ENCODE assay signal across 8 mouse cellular contexts in genomic region chr5:53590179-53590765, GRCm38 (mm10).
A peak's percentile ranks its signal among the peaks of the same experiment; 100 is the strongest.
DNase-seq lines count a peak whose midpoint lies in the region; ATAC-seq and TF ChIP-seq lines count a peak whose summit lies in the region.

No protein-coding gene starts in this region.

- in situ Hi-C loops in Patski (cut with MboI; ENCODE audit: low pct_unique_long_range_greater_than_20kb): loop anchor here (5.0 kb wide), 1 partner anchor 233 kb away; no protein-coding TSS in a partner anchor

- H3K9ac ChIP-seq in hindbrain, embryonic 13.5 days: peak overlapping the region; percentile 97

- H3K9me3 ChIP-seq in hindbrain, embryonic 13.5 days: no peaks in the 10 kb centered on the region

- H3K36me3 ChIP-seq in hindbrain, embryonic 13.5 days: no peaks in the 10 kb centered on the region

- ATAC-seq in Patski: peak; percentile 76
- peak; percentile 91 for ATAC-seq in hindbrain, embryonic 13.5 days (ENCODE audit: low FRiP score)

- H3K27me3 ChIP-seq in Patski: no peaks in the 10 kb centered on the region
- peaks cover 3% of the 10 kb centered on the region for H3K27me3 ChIP-seq in hindbrain, embryonic 13.5 days

- DNase-seq in Patski (ENCODE audit: low read depth, low spot score): peak; percentile 97
- DNase-seq in cerebellum, postnatal 14 days: peak; percentile 99
- peak; percentile 99 for DNase-seq in frontal cortex, postnatal 14 days (ENCODE audit: low spot score in 2 of 2)
- DNase-seq in layer of hippocampus, postnatal 25 days (ENCODE audit: extremely low spot score in 1 of 2, low spot score in 1 of 2): peak; percentile 98
- DNase-seq in lung, postnatal 25 days (ENCODE audit: low spot score): peak; percentile 99
- DNase-seq in retina, embryonic 14.5 days (ENCODE audit: low spot score): peak; percentile 97
- DNase-seq in thymus, postnatal 4 days: peak; percentile 97

- POLR2A ChIA-PET in Patski (lab: Charles Lee): interaction anchor here (0.6 to 1.0 kb wide), 3 partner anchors 40 to 127 kb away, joined by 3 to 5 read pairs (median 3); no protein-coding TSS in a partner anchor

- WGBS in hindbrain, embryonic 13.5 days: under 1% methylated on average over 58 of the region's 59 CpGs

- H3K4me3 ChIP-seq in hindbrain, embryonic 13.5 days: peak overlapping the region; percentile 89

- H3K4me1 ChIP-seq in hindbrain, embryonic 13.5 days (replicated peaks): peaks cover 33% of the 10 kb centered on the region

- H3K27ac ChIP-seq in hindbrain, embryonic 13.5 days: peak overlapping the region; percentile 98

- CTCF ChIA-PET in Patski (lab: Charles Lee): interaction anchor here (0.9 to 2.2 kb wide), 4 partner anchors 8 to 205 kb away, joined by 3 to 9 read pairs (median 4); no protein-coding TSS in a partner anchor

- TF ChIP-seq CTCF in Patski (IDR thresholded peaks at IDR 0.05): no peak

- H3K4me2 ChIP-seq in hindbrain, embryonic 13.5 days: peak overlapping the region; percentile 83

Comparison
In these comparisons a context has a peak if more than half of its experiments do, and no peak if none do; other contexts are left out.
1. Peak in every context shown above with its lines: DNase-seq, ATAC-seq, H3K4me3 ChIP-seq and H3K27ac ChIP-seq.